Mouse (Mus musculus) lung, postnatal 10 days (tissue): ENCODE measurements around the gene Acaca.
"Not testable (repeated sequence)": the region's sequence is repeated elsewhere in the genome, so short reads cannot be mapped to it uniquely, and the experiment has no call there.

Source experiments
- DNase-seq: peaks from one replicate; pipeline ENCODE4 v3.0.0; 2021

The Acaca gene

GRCm38 (mm10) chr11:84340630-84341029 is 211.2 kb downstream of the Acaca start:
- no peak for DNase-seq

GRCm38 (mm10) chr11:84344522-84345236 is 215.2 kb downstream of the Acaca start:
- no peak for DNase-seq

GRCm38 (mm10) chr11:84347766-84348165 is 218.3 kb downstream of the Acaca start:
- DNase-seq: no peak

- DNase-seq: no peak
Observed at GRCm38 (mm10) chr11:84348843-84349825, 219.7 kb downstream of the Acaca start.

GRCm38 (mm10) chr11:84351150-84351549 is 221.7 kb downstream of the Acaca start:
- no peak for DNase-seq

GRCm38 (mm10) chr11:84353058-84353726 is 223.7 kb downstream of the Acaca start:
- DNase-seq: no peak

- DNase-seq: no peak
Observed at GRCm38 (mm10) chr11:84357304-84357703, 227.8 kb downstream of the Acaca start.

- DNase-seq: no peak
Observed at GRCm38 (mm10) chr11:84357771-84358170, 228.3 kb downstream of the Acaca start.

- no peak for DNase-seq
Observed at GRCm38 (mm10) chr11:84361551-84361950, 232.1 kb downstream of the Acaca start.

GRCm38 (mm10) chr11:84362633-84363243 is 233.3 kb downstream of the Acaca start:
- DNase-seq: no peak

GRCm38 (mm10) chr11:84365313-84365712 is 235.8 kb downstream of the Acaca start:
- no peak for DNase-seq

GRCm38 (mm10) chr11:84368902-84369301 is 239.4 kb downstream of the Acaca start:
- DNase-seq: no peak

- DNase-seq: no peak
Observed at GRCm38 (mm10) chr11:84373122-84373521, 243.7 kb downstream of the Acaca start.

GRCm38 (mm10) chr11:84375951-84376496 is 246.6 kb downstream of the Acaca start:
- DNase-seq: no peak

- DNase-seq: no peak
Observed at GRCm38 (mm10) chr11:84376510-84377365, 247.3 kb downstream of the Acaca start.

- DNase-seq: no peak
Observed at GRCm38 (mm10) chr11:84382450-84382849, 253.0 kb downstream of the Acaca start.

- DNase-seq: no peak
Observed at GRCm38 (mm10) chr11:84383891-84384290, 254.4 kb downstream of the Acaca start.

GRCm38 (mm10) chr11:84389332-84389731 is 259.9 kb downstream of the Acaca start:
- peak; percentile 46 for DNase-seq

- no peak for DNase-seq
Observed at GRCm38 (mm10) chr11:84391126-84391525, 261.7 kb downstream of the Acaca start.

- not testable (repeated sequence) for DNase-seq
Observed at GRCm38 (mm10) chr11:84392066-84392465, 262.6 kb downstream of the Acaca start.

GRCm38 (mm10) chr11:84393571-84393970 is 264.1 kb downstream of the Acaca start:
- no peak for DNase-seq
